Mouse (Mus musculus) liver, postnatal 0 days (tissue): ENCODE measurements at regions not wholly inside any gene's neighbourhood (a gene's known extent, or its start where the extent isn't known, plus 50 kb on each side); places are given as distances from the start of the nearest gene placed in this dataset.
"Not testable (repeated sequence)": the region's sequence is repeated elsewhere in the genome, so short reads cannot be mapped to it uniquely, and the experiment has no call there.

ENCODE experiments used
- CTCF ChIP-seq: sonication (generic); IDR thresholded peaks from 2 replicates; pipeline ENCODE4 v1.5.1; 2016; ENCODE audit warnings: antibody characterized with exemption, low read depth
- EP300 ChIP-seq: IDR thresholded peaks from 2 replicates; pipeline ENCODE4 v1.6.1; 2016; ENCODE audit warnings: antibody characterized with exemption, low read depth, mild to moderate bottlenecking

GRCm38 (mm10) chr6:63064576-63064975 is 191.1 kb upstream of the Grid2 start:
- not testable (repeated sequence) for TF ChIP-seq CTCF, EP300
